In the genomic region with DNA sequence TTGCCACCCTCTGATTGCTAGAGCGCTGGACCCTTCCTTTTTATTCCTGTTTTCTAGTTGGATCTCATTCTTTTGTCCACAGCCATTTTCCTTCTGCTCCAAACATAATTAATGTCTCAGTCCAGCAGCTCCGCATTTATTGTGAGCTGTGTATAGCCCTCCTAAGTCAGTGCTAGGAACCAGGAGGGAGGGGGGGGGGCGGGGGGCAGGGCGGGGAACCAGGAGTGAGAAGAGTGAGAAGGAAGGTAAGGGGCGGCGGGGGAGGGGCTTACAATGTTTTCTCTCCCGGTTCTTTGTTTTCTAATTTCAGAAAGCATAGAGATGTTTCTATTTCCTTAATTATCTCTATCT, we compare ENCODE assay signal across 12 mouse cellular contexts.
DNase-seq lines count a peak whose midpoint lies in the region; ATAC-seq and TF ChIP-seq lines count a peak whose summit lies in the region.
"Had no signal": no experiment of that assay in that cellular context is flagged by ENCODE, and none has a peak within 500 bp of the region (broad histone marks: within the 10 kb centered on the region; RNA-seq: fewer than 3 reads in every experiment).

No protein-coding gene starts in this region.

- H3K27ac ChIP-seq in gastrocnemius, adult 2 months = no peak overlapping the region
- H3K27ac ChIP-seq in embryonic facial prominence, embryonic 11.5 days (replicated peaks; ENCODE audit: low read depth, low read length) = no peak overlapping the region
- H3K27ac ChIP-seq in hindbrain, embryonic 14.5 days = peak overlapping the region; percentile 94
- H3K27ac ChIP-seq in midbrain, embryonic 15.5 days = no peak overlapping the region
- H3K27ac ChIP-seq: liver, embryonic 12.5 days; macrophage had no signal

- TF ChIP-seq CTCF in gastrocnemius, adult 2 months (IDR thresholded peaks at IDR 0.05) = no peak

- no peaks in the 10 kb centered on the region for H3K27me3 ChIP-seq in embryonic facial prominence, embryonic 11.5 days (ENCODE audit: control insufficient read depth, insufficient read depth, low read length)
- H3K27me3 ChIP-seq in hindbrain, embryonic 14.5 days (ENCODE audit: control insufficient read depth, insufficient read depth, low read length) = no peaks in the 10 kb centered on the region
- no peaks in the 10 kb centered on the region for H3K27me3 ChIP-seq in midbrain, embryonic 15.5 days (replicated peaks)
- H3K27me3 ChIP-seq: liver, embryonic 12.5 days had no signal

- 38% methylated on average over 5 of the region's 7 CpGs for WGBS in embryonic facial prominence, embryonic 11.5 days
- WGBS in hindbrain, embryonic 14.5 days = 4% methylated on average over 5 of the region's 7 CpGs
- WGBS in midbrain, embryonic 15.5 days = 20% methylated on average over 7 of the region's 7 CpGs

- intact Hi-C loops in gastrocnemius, adult 2 months (cut with DNase I) = no loop called here

- H3K9me3 ChIP-seq in embryonic facial prominence, embryonic 11.5 days (replicated peaks; ENCODE audit: control insufficient read depth, low read length) = no peaks in the 10 kb centered on the region
- H3K9me3 ChIP-seq in hindbrain, embryonic 14.5 days (ENCODE audit: control insufficient read depth, low read length) = no peaks in the 10 kb centered on the region
- no peaks in the 10 kb centered on the region for H3K9me3 ChIP-seq in midbrain, embryonic 15.5 days
- H3K9me3 ChIP-seq: liver, embryonic 12.5 days had no signal

- no peak for DNase-seq in gastrocnemius, adult 2 months
- DNase-seq in gastrocnemius, postnatal 10 days = no peak
- DNase-seq in embryonic facial prominence, embryonic 11.5 days (ENCODE audit: low spot score) = no peak
- peak; percentile 33 for DNase-seq in hindbrain, embryonic 14.5 days (ENCODE audit: low spot score)
- DNase-seq in adrenal gland, postnatal 4 days (ENCODE audit: low spot score in 2 of 2) = no peak
- DNase-seq in right cerebral cortex, adult 18-20 months = no peak
- DNase-seq in gastrocnemius, adult 8-10 months (ENCODE audit: low spot score in 2 of 2) = no peak
- DNase-seq: gastrocnemius, postnatal 14 days; layer of hippocampus, adult 9-11 months had no signal

- ATAC-seq in embryonic facial prominence, embryonic 11.5 days (replicated peaks; ENCODE audit: insufficient number of reproducible peaks, low FRiP score, low TSS enrichment, low read depth) = 0 out of 2 replicates have a peak, but pooled peaks have one; percentile 48
- peak; percentile 60 for ATAC-seq in hindbrain, embryonic 14.5 days (ENCODE audit: low FRiP score)
- peak; percentile 85 for ATAC-seq in midbrain, embryonic 15.5 days (replicated peaks)
- ATAC-seq: liver, embryonic 12.5 days had no signal

- no peak overlapping the region for H3K4me2 ChIP-seq in embryonic facial prominence, embryonic 11.5 days (ENCODE audit: low read depth, low read length)
- peak overlapping the region; percentile 30; the same call in 1 of the 2 replicates for H3K4me2 ChIP-seq in hindbrain, embryonic 14.5 days (replicated peaks)
- no peak overlapping the region for H3K4me2 ChIP-seq in midbrain, embryonic 15.5 days
- H3K4me2 ChIP-seq: liver, embryonic 12.5 days had no signal

- no peaks in the 10 kb centered on the region for H3K4me1 ChIP-seq in embryonic facial prominence, embryonic 11.5 days (ENCODE audit: control insufficient read depth, insufficient read depth, low read length)
- peaks cover 13% of the 10 kb centered on the region for H3K4me1 ChIP-seq in hindbrain, embryonic 14.5 days (replicated peaks; ENCODE audit: control insufficient read depth, insufficient read depth, low read length)
- H3K4me1 ChIP-seq in midbrain, embryonic 15.5 days = peaks cover 7% of the 10 kb centered on the region; the same call in 1 of the 2 replicates
- H3K4me1 ChIP-seq: liver, embryonic 12.5 days had no signal

- peak overlapping the region; percentile 15; the same call in 1 of the 2 replicates for H3K4me3 ChIP-seq in gastrocnemius, adult 2 months
- no peak overlapping the region for H3K4me3 ChIP-seq in embryonic facial prominence, embryonic 11.5 days (ENCODE audit: low read depth, low read length)
- H3K4me3 ChIP-seq in hindbrain, embryonic 14.5 days (replicated peaks; ENCODE audit: low read length) = no peak overlapping the region
- no peak overlapping the region for H3K4me3 ChIP-seq in midbrain, embryonic 15.5 days
- H3K4me3 ChIP-seq: liver, embryonic 12.5 days had no signal

- no peak overlapping the region for H3K9ac ChIP-seq in embryonic facial prominence, embryonic 11.5 days (replicated peaks; ENCODE audit: low read length)
- H3K9ac ChIP-seq in hindbrain, embryonic 14.5 days = 0 out of 2 replicates have a peak overlapping the region, but pooled peaks have one; percentile 11
- H3K9ac ChIP-seq in midbrain, embryonic 15.5 days = no peak overlapping the region
- H3K9ac ChIP-seq: liver, embryonic 12.5 days had no signal

- H3K36me3 ChIP-seq in embryonic facial prominence, embryonic 11.5 days (replicated peaks; ENCODE audit: control insufficient read depth, insufficient read depth, low read depth, low read length) = no peaks in the 10 kb centered on the region
- no peaks in the 10 kb centered on the region for H3K36me3 ChIP-seq in hindbrain, embryonic 14.5 days (replicated peaks; ENCODE audit: control insufficient read depth, insufficient read depth)
- no peaks in the 10 kb centered on the region for H3K36me3 ChIP-seq in midbrain, embryonic 15.5 days (replicated peaks)
- H3K36me3 ChIP-seq: liver, embryonic 12.5 days had no signal
